Mouse (Mus musculus) liver, adult 2 months (tissue): ENCODE results near the gene 1700024P04Rik. TPM values are rescaled to one million over a fixed set of nuclear protein-coding genes. Genes with fewer than 3 reads are reported as not detected.

Source experiments
- DNase-seq: peaks from one replicate; pipeline ENCODE4 v3.0.0-alpha.2; 2011; ENCODE audit warnings: low read depth, low spot score; ENCODE audit errors: extremely low read depth
- H3K27ac ChIP-seq: fragments of 200-500 bp; replicated peaks from 2 replicates; pipeline ENCODE4 v1.5.1; 2012; ENCODE audit warnings: low read depth, mild to moderate bottlenecking, control low read depth, inconsistent platforms, low read length; ENCODE audit not compliant: insufficient read depth
- H3K27me3 ChIP-seq: fragments of 200-500 bp; 2 replicates; pipeline ENCODE4 v1.6.1; 2012; ENCODE audit warnings: mild to moderate bottlenecking, moderate library complexity, low read length, inconsistent platforms; ENCODE audit not compliant: control insufficient read depth, insufficient read depth
- H3K36me3 ChIP-seq: fragments of 200-500 bp; 2 replicates; pipeline ENCODE4 v1.6.1; 2012; ENCODE audit warnings: low read length, inconsistent platforms; ENCODE audit not compliant: control insufficient read depth, insufficient read depth
- H3K4me1 ChIP-seq: fragments of 200-500 bp; 2 replicates; pipeline ENCODE4 v1.6.1; 2011; ENCODE audit warnings: low read length; ENCODE audit not compliant: control insufficient read depth, insufficient read depth
- H3K4me3 ChIP-seq: fragments of 200-500 bp; 2 replicates; pipeline ENCODE4 v1.5.1; 2011; ENCODE audit warnings: low read depth, mild to moderate bottlenecking, control low read depth, low read length, moderate library complexity; ENCODE audit not compliant: insufficient read depth
- H3K79me2 ChIP-seq: fragments of 200-500 bp; 2 replicates; pipeline ENCODE4 v1.6.1; 2012; ENCODE audit warnings: inconsistent platforms, mild to moderate bottlenecking, low read length, moderate library complexity; ENCODE audit not compliant: control insufficient read depth, insufficient read depth
- H3K9ac ChIP-seq: fragments of 200-500 bp; 2 replicates; pipeline ENCODE4 v1.6.1; 2012; ENCODE audit warnings: low read depth, mild to moderate bottlenecking, control low read depth, inconsistent platforms, low read length
- CTCF ChIP-seq: fragments of 200-500 bp; IDR thresholded peaks from 2 replicates; pipeline ENCODE4 v1.5.1; 2011; ENCODE audit warnings: low read depth, low read length, control low read depth
- POLR2A ChIP-seq: fragments of 200-500 bp; IDR thresholded peaks from 2 replicates; pipeline ENCODE4 v1.6.1; 2011; ENCODE audit warnings: low read length, control low read depth; ENCODE audit not compliant: insufficient read depth; ENCODE audit errors: extremely low read depth
- WGBS: fragments of 180-500 bp; shearing (Covaris S2); methylation state at CpG from one replicate; pipeline ENCODE4 v1.1.7; 2018; 5-methylcytosine and 5-hydroxymethylcytosine counted together
- polyA plus RNA-seq: library from polyadenylated mRNA; depleted of rRNA; stranded (reverse); fragments of >200 nt; gene quantifications from 2 replicates; pipeline ENCODE4 v1.2.3, GENCODE M21; 2012
- total RNA-seq: library from RNA; depleted of rRNA; stranded (reverse); fragments of >200 nt; gene quantifications from 2 replicates; pipeline ENCODE4 v1.2.3, GENCODE M21; 2014

Gene 1700024P04Rik
- total and polyA plus RNA-seq, 2 experiments: not detected

DNA sequence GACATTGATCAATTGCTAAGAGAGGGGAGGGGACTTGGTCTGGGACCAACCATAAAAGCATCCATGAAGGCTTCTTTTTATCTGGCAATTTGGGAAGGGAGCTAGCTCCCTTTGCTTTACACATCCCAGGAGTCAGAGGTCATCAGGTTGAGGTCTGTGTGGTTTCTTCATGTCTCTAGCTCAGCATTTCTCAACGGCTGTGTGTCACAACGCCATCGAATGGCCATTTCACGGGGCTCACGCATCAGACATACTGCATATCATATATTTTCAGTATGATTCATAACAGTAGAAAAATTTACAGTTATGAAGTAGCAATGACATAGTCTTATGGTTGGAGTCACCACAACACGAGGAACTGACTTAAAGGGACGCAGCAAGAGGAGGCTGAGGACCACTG is 37.9 kb downstream of the 1700024P04Rik start:
- no peaks in the 10 kb centered on the region for H3K36me3 ChIP-seq
- no peak overlapping the region for H3K27ac ChIP-seq
- H3K4me3 ChIP-seq: no peak overlapping the region
- no peak overlapping the region for H3K9ac ChIP-seq
- no peak for DNase-seq
- H3K79me2 ChIP-seq: no peaks in the 10 kb centered on the region
- H3K27me3 ChIP-seq: no peaks in the 10 kb centered on the region
- TF ChIP-seq CTCF: no peak
- TF ChIP-seq POLR2A: no peak
- peaks cover 3% of the 10 kb centered on the region for H3K4me1 ChIP-seq
- WGBS: 43% methylated on average over 7 of the region's 7 CpGs

DNA sequence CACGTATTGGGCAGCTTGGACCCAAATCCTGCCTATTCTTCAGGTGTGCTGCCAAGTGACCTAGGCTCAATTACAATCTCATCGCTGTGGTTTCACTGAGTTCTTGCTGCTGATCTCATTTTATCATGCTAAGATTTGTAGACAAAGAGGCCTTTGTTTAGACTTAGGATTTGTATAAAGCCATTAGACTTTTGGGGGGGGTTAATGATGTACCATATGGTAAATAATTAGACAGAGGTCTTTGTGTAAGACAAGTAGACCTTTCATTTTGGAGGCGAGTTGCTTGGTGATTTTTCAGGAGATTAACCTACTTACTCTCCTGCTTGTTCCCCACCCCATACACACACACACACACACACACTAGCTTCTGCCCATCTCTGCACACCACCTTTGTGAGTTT is 38.5 kb downstream of the 1700024P04Rik start:
- Histone ChIP-seq H3K27ac (no peak overlapping the region), H3K79me2 (no peaks in the 10 kb centered on the region), H3K4me3 (no peak overlapping the region), H3K9ac (no peak overlapping the region), H3K27me3 (no peaks in the 10 kb centered on the region), H3K36me3 (no peaks in the 10 kb centered on the region), H3K4me1 (peaks cover 3% of the 10 kb centered on the region)
- 37% methylated on average over 3 of the region's 3 CpGs for WGBS
- peak; percentile 12 for DNase-seq
- TF ChIP-seq CTCF: no peak
- TF ChIP-seq POLR2A: no peak

DNA sequence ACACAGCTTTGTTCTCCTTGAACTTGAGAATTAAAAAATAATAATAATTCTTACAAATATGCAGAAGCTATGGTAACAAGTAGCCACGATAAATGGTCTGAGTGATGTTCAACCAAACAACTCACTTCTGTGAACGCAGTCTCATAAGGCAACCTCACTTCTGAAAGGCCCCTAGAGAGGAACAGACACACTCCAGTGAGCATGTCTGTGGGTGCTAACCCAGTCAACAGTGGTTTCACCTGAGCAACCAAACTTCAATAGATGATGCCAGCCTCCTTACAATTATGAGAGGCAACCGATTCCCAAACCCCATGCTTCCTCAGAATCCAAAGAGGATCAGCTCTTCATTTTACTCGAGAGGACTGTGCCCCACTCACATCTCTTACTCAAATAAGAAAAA is 39.0 kb downstream of the 1700024P04Rik start:
- no peaks in the 10 kb centered on the region for H3K36me3 ChIP-seq
- no peaks in the 10 kb centered on the region for H3K79me2 ChIP-seq
- H3K27me3 ChIP-seq: no peaks in the 10 kb centered on the region
- peaks cover 3% of the 10 kb centered on the region for H3K4me1 ChIP-seq
- 91% methylated on average over 4 of the region's 4 CpGs for WGBS
- no peak for DNase-seq
- TF ChIP-seq POLR2A (no peak), CTCF (no peak)
- peak overlapping the region; percentile 63; the same call in 1 of the 2 replicates for H3K27ac ChIP-seq
- no peak overlapping the region for H3K4me3 ChIP-seq
- no peak overlapping the region for H3K9ac ChIP-seq

DNA sequence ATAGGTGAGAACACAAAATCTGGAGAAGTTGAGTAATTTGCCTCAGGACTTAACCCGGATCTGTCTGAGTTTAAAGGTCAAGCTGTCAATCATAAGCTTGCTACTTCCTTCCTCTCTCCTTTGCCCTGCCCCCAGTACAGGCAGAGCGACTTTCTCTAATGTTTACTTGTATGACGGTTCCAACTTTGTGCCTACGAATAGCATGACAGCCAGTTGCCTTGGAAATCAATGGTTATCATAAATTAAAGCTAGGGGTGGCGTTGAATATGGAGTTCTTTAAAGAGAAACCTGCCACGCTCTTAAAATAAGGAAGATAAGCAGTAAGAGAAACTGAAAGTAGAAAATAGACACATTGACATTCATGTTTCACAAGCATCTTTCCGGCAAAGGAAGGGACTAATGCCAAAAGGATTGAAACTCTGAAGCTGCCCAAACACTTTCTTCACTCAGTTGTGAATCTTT is 39.7 kb downstream of the 1700024P04Rik start:
- Histone ChIP-seq H3K4me3 (peak overlapping the region; percentile 61), H3K9ac (peak overlapping the region; percentile 8; the same call in 1 of the 2 replicates), H3K27ac (peak overlapping the region; percentile 74), H3K4me1 (peaks cover 3% of the 10 kb centered on the region), H3K36me3 (no peaks in the 10 kb centered on the region), H3K27me3 (no peaks in the 10 kb centered on the region), H3K79me2 (no peaks in the 10 kb centered on the region)
- DNase-seq: peak; percentile 90
- under 1% methylated on average over 7 of the region's 7 CpGs for WGBS
- TF ChIP-seq CTCF: no peak
- no peak for TF ChIP-seq POLR2A

DNA sequence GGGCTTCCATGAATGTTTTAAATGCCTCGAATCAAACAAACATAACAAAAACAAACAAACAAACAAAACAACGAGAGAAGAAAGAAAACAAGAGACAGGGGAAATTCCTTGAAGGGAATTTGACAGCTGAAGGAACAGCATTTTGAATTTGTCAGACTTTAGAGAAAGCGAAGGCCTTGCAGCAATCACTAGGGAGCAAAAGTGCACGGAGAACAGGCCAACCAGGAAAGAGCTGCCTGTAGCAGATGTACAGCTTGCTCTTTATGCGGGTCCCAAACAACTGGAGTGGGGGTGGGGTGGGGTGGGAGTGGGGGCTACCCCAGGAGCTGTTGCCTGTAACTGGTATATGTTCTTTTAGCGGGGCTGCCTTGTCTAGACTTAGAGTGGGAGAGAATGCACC is 42.0 kb downstream of the 1700024P04Rik start:
- H3K27ac ChIP-seq: peak overlapping the region; percentile 38
- H3K36me3 ChIP-seq: no peaks in the 10 kb centered on the region
- DNase-seq: no peak
- H3K27me3 ChIP-seq: no peaks in the 10 kb centered on the region
- no peak overlapping the region for H3K9ac ChIP-seq
- TF ChIP-seq CTCF (no peak), POLR2A (no peak)
- 11% methylated on average over 6 of the region's 6 CpGs for WGBS
- H3K79me2 ChIP-seq: no peaks in the 10 kb centered on the region
- H3K4me3 ChIP-seq: no peak overlapping the region
- peaks cover 3% of the 10 kb centered on the region for H3K4me1 ChIP-seq

DNA sequence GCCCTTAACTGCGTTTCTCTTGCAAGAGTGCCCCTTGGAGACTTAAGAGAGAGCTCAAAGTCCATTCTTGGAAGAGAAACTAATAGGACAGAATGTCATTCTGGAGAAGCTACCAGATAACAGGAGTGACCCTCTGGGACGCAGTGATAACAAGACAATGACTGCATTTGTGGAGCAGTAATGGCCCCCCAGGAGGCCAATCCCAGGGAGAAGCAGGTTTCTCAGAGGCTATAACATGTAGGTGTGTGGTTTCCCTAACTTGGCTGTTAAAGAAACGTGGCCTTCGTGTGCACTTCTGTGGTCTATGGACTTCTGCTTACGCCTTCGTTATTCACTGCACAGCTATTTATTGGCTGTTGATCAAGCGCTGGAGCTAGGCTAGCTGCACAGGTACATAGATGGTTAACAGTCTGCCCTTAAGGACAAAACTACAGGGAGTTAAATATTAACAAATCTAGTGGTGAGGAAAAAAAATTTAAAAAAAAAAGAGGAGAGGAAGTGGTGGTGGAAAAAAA is 42.5 kb downstream of the 1700024P04Rik start:
- TF ChIP-seq CTCF: no peak
- TF ChIP-seq POLR2A: no peak
- no peaks in the 10 kb centered on the region for H3K27me3 ChIP-seq
- 38% methylated on average over 7 of the region's 7 CpGs for WGBS
- no peak overlapping the region for H3K4me3 ChIP-seq
- H3K4me1 ChIP-seq: peaks cover 3% of the 10 kb centered on the region
- H3K27ac ChIP-seq: peak overlapping the region; percentile 13
- no peak overlapping the region for H3K9ac ChIP-seq
- no peaks in the 10 kb centered on the region for H3K79me2 ChIP-seq
- DNase-seq: peak; percentile 83
- no peaks in the 10 kb centered on the region for H3K36me3 ChIP-seq
